In genomic region chr9:56710958-56711357, GRCm38 (mm10) we compare ENCODE assay signal across 22 mouse cellular contexts.
DNase-seq lines count a peak whose midpoint lies in the region; ATAC-seq and TF ChIP-seq lines count a peak whose summit lies in the region.
"Had no signal": no experiment of that assay in that cellular context is flagged by ENCODE, and none has a peak within 500 bp of the region (broad histone marks: within the 10 kb centered on the region; RNA-seq: fewer than 3 reads in every experiment).

No protein-coding gene starts in this region.

- ATAC-seq in neural tube, embryonic 15.5 days (ENCODE audit: low FRiP score) = no peak
- ATAC-seq: forebrain, embryonic 14.5 days; forebrain, embryonic 16.5 days had no signal

- DNase-seq in gastrocnemius, adult 2 months = no peak
- no peak for DNase-seq in gastrocnemius, postnatal 10 days
- no peak for DNase-seq in neural tube, embryonic 10.5 days (ENCODE audit: extremely low spot score, low spot score)
- peak; percentile 72 for DNase-seq in brain, adult 2 months (ENCODE audit: low read depth, low spot score)
- no peak for DNase-seq in liver
- DNase-seq: adrenal gland, adult 2 months; adrenal gland, postnatal 10 days; adrenal gland, postnatal 25 days; cerebellum, adult 11-12 months; cerebellum, adult 2 months; cerebellum, adult 9-10 months; cerebellum, postnatal 25 days; embryo, embryonic 11 days had no signal

- H3K4me1 ChIP-seq in neural tube, embryonic 15.5 days = peaks cover 39% of the 10 kb centered on the region
- H3K4me1 ChIP-seq in cortical plate, adult 2 months (ENCODE audit: control insufficient read depth, insufficient read depth, low read length) = peaks cover 10% of the 10 kb centered on the region

- TF ChIP-seq POLR2A in cortical plate, adult 2 months (IDR thresholded peaks at IDR 0.05; ENCODE audit: extremely low read depth, insufficient read depth, low read length) = no peak

- H3K36me3 ChIP-seq in neural tube, embryonic 15.5 days = no peaks in the 10 kb centered on the region
- H3K36me3 ChIP-seq: embryonic facial prominence, embryonic 13.5 days; embryonic facial prominence, embryonic 15.5 days; forebrain, embryonic 10.5 days; forebrain, embryonic 12.5 days had no signal

- no peaks in the 10 kb centered on the region for H3K9me3 ChIP-seq in neural tube, embryonic 15.5 days (replicated peaks)
- H3K9me3 ChIP-seq: embryonic facial prominence, embryonic 13.5 days; embryonic facial prominence, embryonic 15.5 days; forebrain, embryonic 10.5 days; forebrain, embryonic 12.5 days had no signal

- peak overlapping the region; percentile 9; the same call in 1 of the 2 replicates for H3K27ac ChIP-seq in gastrocnemius, adult 2 months
- peak overlapping the region; percentile 50; the same call in 1 of the 2 replicates for H3K27ac ChIP-seq in neural tube, embryonic 15.5 days (replicated peaks)
- H3K27ac ChIP-seq in cortical plate, adult 2 months (ENCODE audit: insufficient read depth, low read length) = peak overlapping the region; percentile 54; the same call in 1 of the 2 replicates
- H3K27ac ChIP-seq: embryonic facial prominence, embryonic 13.5 days; embryonic facial prominence, embryonic 15.5 days; forebrain, embryonic 10.5 days; forebrain, embryonic 12.5 days had no signal

- TF ChIP-seq CTCF in gastrocnemius, adult 2 months (IDR thresholded peaks at IDR 0.05) = no peak
- no peak for TF ChIP-seq CTCF in cortical plate, adult 2 months (IDR thresholded peaks at IDR 0.05; ENCODE audit: extremely low read depth, insufficient read depth, low read length)

- no peaks in the 10 kb centered on the region for H3K27me3 ChIP-seq in neural tube, embryonic 15.5 days (replicated peaks)
- H3K27me3 ChIP-seq: embryonic facial prominence, embryonic 13.5 days; embryonic facial prominence, embryonic 15.5 days had no signal

- no peak overlapping the region for H3K9ac ChIP-seq in neural tube, embryonic 15.5 days (replicated peaks)
- H3K9ac ChIP-seq: embryonic facial prominence, embryonic 13.5 days; embryonic facial prominence, embryonic 15.5 days; forebrain, embryonic 12.5 days had no signal

- H3K4me2 ChIP-seq in neural tube, embryonic 15.5 days = no peak overlapping the region
- H3K4me2 ChIP-seq: embryonic facial prominence, embryonic 13.5 days; embryonic facial prominence, embryonic 15.5 days; forebrain, embryonic 12.5 days had no signal

- 61% methylated on average over 6 of the region's 6 CpGs for WGBS in neural tube, embryonic 15.5 days

- intact Hi-C loops in gastrocnemius, adult 2 months (cut with DNase I) = loop anchor here (5.0 kb wide), 1 partner anchor 74 kb away; no protein-coding TSS in a partner anchor

- H3K4me3 ChIP-seq in gastrocnemius, adult 2 months = no peak overlapping the region
- no peak overlapping the region for H3K4me3 ChIP-seq in neural tube, embryonic 15.5 days (replicated peaks)
- no peak overlapping the region for H3K4me3 ChIP-seq in cortical plate, adult 2 months (ENCODE audit: insufficient read depth, low read length)
- H3K4me3 ChIP-seq: embryonic facial prominence, embryonic 13.5 days; embryonic facial prominence, embryonic 15.5 days; erythroblast, embryonic 14.5 days; forebrain, embryonic 10.5 days; forebrain, embryonic 12.5 days had no signal
